Mouse (Mus musculus) cerebellum, adult 2 months (tissue): Measurements from ENCODE around the gene Galnt17.

Experiments used
- CTCF ChIP-seq: fragments of 200-500 bp; IDR thresholded peaks from 2 replicates; pipeline ENCODE4 v1.5.1; 2011; ENCODE audit warnings: low read depth, mild to moderate bottlenecking, control low read depth, low read length, moderate library complexity, borderline replicate concordance; ENCODE audit not compliant: insufficient read depth
- POLR2A ChIP-seq: fragments of 200-500 bp; IDR thresholded peaks from 2 replicates; pipeline ENCODE4 v1.6.1; 2011; ENCODE audit warnings: low read length, control low read depth, borderline replicate concordance; ENCODE audit not compliant: insufficient read depth

- no peak for TF ChIP-seq POLR2A
- no peak for TF ChIP-seq CTCF
Measured at GRCm38 (mm10) chr5:131020936-131021335, 287.4 kb downstream of the Galnt17 start.
